Mouse (Mus musculus): Measurements from ENCODE around the gene Tor1b.
"Not testable (repeated sequence)": the region's sequence is repeated elsewhere in the genome, so short reads cannot be mapped to it uniquely, and the experiment has no call there.

Gene Tor1b

DNA sequence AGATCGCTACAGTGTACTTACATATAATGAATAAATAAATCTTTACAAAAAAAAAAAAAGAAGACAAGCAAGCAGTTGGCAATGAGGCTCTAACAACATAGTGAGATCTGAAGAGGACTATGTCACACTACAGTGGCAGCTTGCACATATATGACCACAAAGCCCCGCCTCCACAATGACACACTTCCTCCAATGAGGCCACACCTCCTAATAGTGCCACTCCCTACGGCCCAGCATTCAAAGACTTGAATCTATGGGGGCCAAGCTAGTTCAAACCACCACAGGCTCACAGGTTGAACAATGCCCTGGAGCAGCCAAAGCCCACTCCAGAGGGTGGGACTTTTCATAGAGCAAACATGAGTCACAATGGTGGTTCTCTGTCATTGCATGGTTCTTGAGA lies 20.8 kb upstream of the Tor1b start:
- no peak for DNase-seq (ENCODE audit: low spot score in 2 of 2)

- no peak for DNase-seq (ENCODE audit: low spot score in 2 of 2)
Observed at GRCm38 (mm10) chr2:30933032-30933431, 19.7 kb upstream of the Tor1b start.

- peak in 1 of 2 experiments; percentile 75 for DNase-seq (ENCODE audit: low spot score in 2 of 2)
Observed at GRCm38 (mm10) chr2:30933917-30934450, 18.8 kb upstream of the Tor1b start.

DNA sequence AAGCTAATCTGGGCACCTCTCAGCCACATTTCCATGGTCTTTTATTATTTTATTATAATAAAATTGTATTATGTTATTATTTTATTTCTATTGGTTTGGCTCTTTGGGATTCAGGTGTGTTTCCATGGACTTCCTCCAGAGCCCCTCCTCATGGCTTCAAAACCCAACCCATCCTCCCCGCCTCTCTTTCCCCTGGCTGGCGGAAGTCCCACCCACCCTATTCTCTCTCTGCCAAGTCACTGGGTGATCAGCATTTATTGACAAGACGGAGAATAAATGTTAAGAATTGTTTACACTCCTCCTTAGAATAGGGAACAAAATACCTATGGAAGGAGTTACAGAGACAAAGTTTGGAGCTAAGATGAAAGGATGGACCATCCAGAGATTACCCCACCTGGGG lies 16.0 kb upstream of the Tor1b start:
- no peak for DNase-seq (ENCODE audit: low spot score in 2 of 2)

DNA sequence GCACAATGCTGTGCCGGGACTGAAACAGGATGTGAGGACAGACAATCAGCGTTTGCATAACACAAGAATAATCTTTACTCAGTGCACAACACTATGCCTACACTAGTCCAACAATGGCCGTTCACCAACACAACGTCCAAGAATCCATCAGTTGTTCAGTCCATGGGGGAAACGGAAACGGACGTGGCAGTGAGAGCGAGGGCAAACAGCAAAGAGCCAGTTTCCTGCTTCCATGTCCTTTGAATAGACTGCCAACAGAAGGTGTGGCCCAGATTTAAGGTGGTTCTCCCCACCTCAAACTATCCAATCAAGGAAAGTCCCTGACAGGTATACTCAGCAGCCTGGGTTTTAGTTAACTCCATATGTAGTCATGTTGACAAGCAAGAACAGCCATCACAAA lies 15.0 kb upstream of the Tor1b start:
- no peak for DNase-seq (ENCODE audit: low spot score in 2 of 2)

- DNase-seq (ENCODE audit: low spot score in 2 of 2): no peak
Observed at GRCm38 (mm10) chr2:30938574-30938991, 14.2 kb upstream of the Tor1b start.

- no peak for DNase-seq (ENCODE audit: low spot score in 2 of 2)
Observed at GRCm38 (mm10) chr2:30941586-30941985, 11.2 kb upstream of the Tor1b start.

DNA sequence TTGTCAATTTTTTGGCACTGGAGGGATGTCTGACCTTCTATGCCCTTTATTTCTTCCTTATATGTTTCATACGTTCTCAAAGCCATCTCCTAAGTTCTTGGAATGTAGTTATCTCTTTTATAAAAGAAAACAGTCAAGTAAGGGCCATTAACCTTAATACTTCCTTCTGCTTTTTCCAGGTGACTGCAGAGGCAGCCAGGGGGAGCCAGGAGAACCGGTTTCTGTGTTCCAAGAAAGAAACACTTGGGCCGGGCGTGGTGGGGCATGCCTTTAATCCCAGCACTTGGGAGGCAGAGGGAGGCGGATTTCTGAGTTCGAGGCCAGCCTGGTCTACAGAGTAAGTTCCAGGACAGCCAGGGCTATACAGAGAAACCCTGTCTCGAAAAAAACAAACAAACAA lies 10.6 kb upstream of the Tor1b start:
- DNase-seq (ENCODE audit: low spot score in 2 of 2): not testable (repeated sequence)

DNA sequence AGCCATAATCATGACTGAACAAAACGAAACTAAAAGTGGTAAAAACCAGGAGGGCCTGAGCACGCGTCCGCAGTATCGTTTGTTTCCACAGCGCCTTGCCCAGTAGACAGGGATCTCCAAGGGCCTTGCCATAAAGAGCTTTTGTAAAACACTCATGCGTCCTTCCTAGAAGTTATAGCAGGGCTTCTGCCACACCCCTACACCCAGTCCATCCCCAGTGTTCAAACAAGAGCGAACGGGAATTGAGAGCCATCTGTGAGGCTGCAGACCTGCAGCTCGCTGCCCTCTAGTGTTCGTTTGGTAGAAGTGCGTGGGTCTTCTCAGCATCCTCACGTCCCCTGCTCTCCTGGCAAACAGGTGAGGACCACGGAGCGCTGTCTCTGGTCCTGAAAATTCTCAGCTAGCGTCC lies 10.2 kb upstream of the Tor1b start:
- no peak for DNase-seq (ENCODE audit: low spot score in 2 of 2)

GRCm38 (mm10) chr2:30952457-30952823 lies 319 bp upstream of the Tor1b start:
- no peak for DNase-seq (ENCODE audit: low spot score in 2 of 2)

DNA sequence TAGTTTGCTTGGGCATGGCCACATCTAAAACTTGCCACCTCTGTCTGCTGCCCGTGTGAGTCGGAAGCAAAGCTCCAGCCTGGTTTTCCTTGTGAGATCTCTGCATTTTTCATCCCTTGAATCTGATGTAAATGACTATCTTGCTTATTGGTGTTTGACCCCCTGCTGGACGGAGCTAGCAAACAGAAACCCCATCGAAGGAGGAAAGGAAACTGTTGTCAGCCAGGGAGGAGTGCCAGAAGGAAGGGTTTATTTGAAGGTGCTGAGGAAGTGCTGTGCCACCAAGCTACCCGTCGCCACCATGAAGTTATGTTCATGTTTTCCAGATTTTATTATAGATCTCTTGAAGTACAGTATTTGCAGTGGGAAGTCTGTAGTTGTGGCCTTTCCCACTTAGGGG lies 2.0 kb downstream of the Tor1b start:
- DNase-seq (ENCODE audit: low spot score in 2 of 2): no peak

GRCm38 (mm10) chr2:30957511-30957910 lies 4.8 kb downstream of the Tor1b start:
- no peak for DNase-seq (ENCODE audit: low spot score in 2 of 2)

GRCm38 (mm10) chr2:30958726-30959125 lies 6.0 kb downstream of the Tor1b start:
- no peak for DNase-seq (ENCODE audit: low spot score in 2 of 2)

- no peak for DNase-seq (ENCODE audit: low spot score in 2 of 2)
Observed at GRCm38 (mm10) chr2:30959856-30960255, 7.1 kb downstream of the Tor1b start.

DNA sequence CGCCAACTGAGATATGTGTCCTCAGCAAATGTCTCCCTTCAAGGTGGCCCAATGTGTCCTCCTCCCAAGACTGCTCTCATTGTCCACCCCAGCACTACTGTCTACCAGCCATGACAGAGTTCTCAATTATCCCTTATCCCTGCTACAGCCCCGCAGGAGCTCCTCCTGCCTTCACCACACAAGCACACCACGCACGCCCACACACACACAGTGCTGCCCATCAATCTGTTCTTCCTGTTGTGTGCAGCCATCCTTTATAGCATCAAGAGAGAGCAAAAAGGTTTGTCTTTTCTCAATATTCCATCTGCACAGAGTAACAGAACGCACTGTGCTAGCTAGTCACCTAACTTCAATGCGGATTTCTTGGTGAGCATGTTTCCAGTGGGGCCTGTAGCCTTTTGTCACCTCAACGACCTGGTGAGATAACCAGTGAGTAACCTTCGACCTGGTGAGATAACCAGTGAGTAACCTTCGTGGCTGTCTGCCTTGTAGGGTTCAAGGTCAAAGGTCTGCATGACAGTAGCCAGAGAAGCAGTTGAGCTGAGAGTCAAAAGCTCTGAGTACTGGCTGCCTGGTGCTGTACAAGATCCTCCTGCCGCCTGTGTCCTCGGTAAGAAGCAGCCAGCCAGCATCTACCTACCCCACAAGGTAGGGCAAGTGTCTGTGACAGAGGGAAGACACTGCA lies 10.0 kb downstream of the Tor1b start:
- DNase-seq (ENCODE audit: low spot score in 2 of 2): no peak

- no peak for DNase-seq (ENCODE audit: low spot score in 2 of 2)
Observed at GRCm38 (mm10) chr2:30965627-30966026, 12.9 kb downstream of the Tor1b start.

- no peak for DNase-seq (ENCODE audit: low spot score in 2 of 2)
Observed at GRCm38 (mm10) chr2:30966826-30967225, 14.1 kb downstream of the Tor1b start.

- peak; percentile 83 to 89 for DNase-seq (ENCODE audit: low spot score in 2 of 2)
Observed at GRCm38 (mm10) chr2:30967352-30968327, 14.9 kb downstream of the Tor1b start, which contains the start of gene Tor1a. Gene Tor1a (minus strand): TSS chr2:30967933.

DNA sequence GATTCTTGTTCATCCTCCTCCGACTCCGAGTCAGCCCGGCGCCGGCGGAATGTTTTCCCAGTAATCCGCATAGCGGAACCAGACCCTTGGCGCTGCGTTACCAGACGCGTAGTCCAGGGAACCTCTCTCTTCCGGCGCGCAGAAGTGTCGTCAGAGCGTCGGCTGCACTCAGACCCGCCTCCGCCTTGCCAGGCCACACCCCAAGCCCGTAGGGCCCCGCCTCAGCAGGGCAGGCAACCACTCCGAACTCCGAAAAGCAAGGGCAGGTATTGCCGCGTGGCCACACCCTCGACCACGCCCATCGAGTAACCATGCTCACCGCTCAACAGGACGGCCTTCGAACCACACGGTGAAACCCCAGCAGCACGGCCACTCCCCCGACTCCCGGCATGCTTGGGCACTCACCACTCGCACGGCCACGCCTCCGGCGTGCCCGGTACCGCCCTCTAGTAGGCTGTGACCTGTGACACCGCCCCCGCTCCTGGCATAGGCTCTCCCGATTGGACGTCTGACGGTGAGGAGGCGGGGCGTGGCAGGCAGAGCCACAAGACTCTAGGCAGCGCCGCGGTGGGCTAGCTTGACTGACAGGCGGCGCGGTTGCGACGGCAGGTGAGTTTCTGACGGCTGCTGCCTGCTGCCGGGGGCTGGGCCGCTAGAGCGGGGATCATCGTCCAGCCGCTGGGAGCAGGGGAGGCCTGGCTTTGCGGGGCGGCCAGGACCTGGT lies 29.2 kb downstream of the Tor1b start, which contains the start of the genes BC005624 and Usp20:
Gene BC005624 (minus strand): TSS at position 412 of the 724 bp plus-strand sequence.
Gene Usp20 (plus strand): TSS at position 490 of the 724 bp plus-strand sequence.
- peak; percentile 99 to 100 for DNase-seq (ENCODE audit: low spot score in 2 of 2)

DNA sequence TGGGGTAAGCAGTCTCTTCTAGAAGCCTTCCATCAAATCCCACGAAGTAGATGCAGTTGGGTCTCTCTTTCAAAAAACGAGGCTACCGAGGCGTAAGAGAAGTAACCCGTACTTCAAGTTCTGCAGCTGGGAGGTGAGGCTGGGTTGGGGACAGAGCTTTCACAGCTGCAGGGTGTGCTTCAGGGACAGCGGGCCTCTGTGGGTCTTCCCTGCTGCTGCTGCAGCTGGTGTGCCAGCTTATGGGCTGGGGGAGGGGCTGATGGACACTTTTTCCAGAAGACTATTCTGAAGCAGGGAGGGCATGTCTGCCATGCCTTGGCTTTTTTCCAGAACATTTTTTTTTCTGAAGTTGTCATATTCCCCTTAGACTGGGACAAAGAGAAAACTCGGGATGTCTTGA lies 30.3 kb downstream of the Tor1b start:
- no peak for DNase-seq (ENCODE audit: low spot score in 2 of 2)

Measured in frontal cortex, postnatal 10 days (tissue).